Mouse (Mus musculus) lung, adult 2 months (tissue): Measurements from ENCODE around the gene Pdk1. TPM values are rescaled to one million over a fixed set of nuclear protein-coding genes. Genes with fewer than 3 reads are reported as not detected.
"Not testable (repeated sequence)": the region's sequence is repeated elsewhere in the genome, so short reads cannot be mapped to it uniquely, and the experiment has no call there.

Source experiments
- DNase-seq: peaks from one replicate; pipeline ENCODE4 v3.0.0; 2022
- H3K4me1 ChIP-seq: fragments of 200-500 bp; 2 replicates; pipeline ENCODE4 v1.6.1; 2011; ENCODE audit warnings: low read length; ENCODE audit not compliant: control insufficient read depth, insufficient read depth
- H3K4me3 ChIP-seq: fragments of 200-500 bp; replicated peaks from 2 replicates; pipeline ENCODE3; 2011; ENCODE audit warnings: low read depth, mild to moderate bottlenecking, control low read depth, low read length; ENCODE audit errors: extremely low read depth
- CTCF ChIP-seq: fragments of 200-500 bp; IDR thresholded peaks from 2 replicates; pipeline ENCODE4 v1.5.1; 2011; ENCODE audit warnings: mild to moderate bottlenecking, low read length, control low read depth; ENCODE audit not compliant: insufficient read depth
- POLR2A ChIP-seq: fragments of 200-500 bp; IDR thresholded peaks from 2 replicates; pipeline ENCODE4 v1.6.1; 2011; ENCODE audit warnings: low read depth, mild to moderate bottlenecking, control low read depth, low read length, borderline replicate concordance; ENCODE audit errors: extremely low read depth
- WGBS: fragments of 180-500 bp; shearing (Covaris S2); methylation state at CpG from one replicate; pipeline ENCODE4 v1.1.7; 2018; 5-methylcytosine and 5-hydroxymethylcytosine counted together
- polyA plus RNA-seq: library from polyadenylated mRNA; depleted of rRNA; stranded (reverse); fragments of >200 nt; gene quantifications from 2 replicates; pipeline ENCODE4 v1.2.3, GENCODE M21; 2012; rRNA removed

Gene Pdk1
- polyA plus RNA-seq, 1 experiment: 8.6 TPM

DNA sequence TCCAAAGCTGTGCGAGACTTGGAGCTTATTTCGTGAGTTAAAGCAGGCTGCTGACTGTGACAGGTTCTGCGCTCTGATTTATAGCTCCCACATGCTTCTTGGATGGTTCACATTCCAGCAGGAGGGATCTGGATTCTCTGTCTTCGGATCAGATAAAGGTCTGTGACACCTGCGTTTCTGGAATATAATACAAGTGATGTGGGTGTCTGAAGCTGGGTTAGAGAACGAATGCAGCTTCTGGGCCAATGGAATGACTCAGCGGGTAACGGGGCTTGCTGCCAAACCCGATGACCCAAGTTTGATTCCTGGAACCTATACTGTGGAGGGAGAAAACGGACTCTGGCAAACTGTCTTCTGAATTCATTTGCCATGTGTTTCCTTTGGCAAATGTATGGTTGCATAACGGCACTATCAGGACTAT, 46.2 kb downstream of the Pdk1 start:
- Histone ChIP-seq H3K4me1 (no peaks in the 10 kb centered on the region), H3K4me3 (no peak overlapping the region)
- no peak for DNase-seq
- TF ChIP-seq POLR2A (no peak), CTCF (no peak)
- 56% methylated on average over 11 of the region's 11 CpGs for WGBS

DNA sequence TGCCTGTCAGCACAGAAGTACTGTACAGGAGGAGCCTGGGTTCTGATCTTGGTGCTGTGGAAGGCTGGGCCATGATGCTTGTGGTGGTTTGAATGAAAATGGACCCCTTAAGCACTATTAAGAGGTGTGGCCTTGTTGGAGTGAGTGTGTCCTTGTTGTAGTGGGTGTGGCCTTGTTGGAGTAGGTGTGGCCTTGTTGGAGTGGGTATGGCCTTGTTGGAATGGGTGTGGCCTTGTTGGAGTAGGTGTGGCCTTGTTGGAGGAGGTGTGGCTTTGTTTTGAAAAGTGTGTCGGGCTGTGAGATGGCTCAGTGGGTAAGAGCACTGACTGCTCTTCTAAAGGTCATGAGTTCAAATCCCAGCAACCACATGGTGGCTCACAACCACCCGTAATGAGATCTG, 51.9 kb downstream of the Pdk1 start:
- WGBS: 89% methylated on average over 2 of the region's 2 CpGs
- not testable (repeated sequence) for H3K4me3 ChIP-seq, DNase-seq, H3K4me1 ChIP-seq

DNA sequence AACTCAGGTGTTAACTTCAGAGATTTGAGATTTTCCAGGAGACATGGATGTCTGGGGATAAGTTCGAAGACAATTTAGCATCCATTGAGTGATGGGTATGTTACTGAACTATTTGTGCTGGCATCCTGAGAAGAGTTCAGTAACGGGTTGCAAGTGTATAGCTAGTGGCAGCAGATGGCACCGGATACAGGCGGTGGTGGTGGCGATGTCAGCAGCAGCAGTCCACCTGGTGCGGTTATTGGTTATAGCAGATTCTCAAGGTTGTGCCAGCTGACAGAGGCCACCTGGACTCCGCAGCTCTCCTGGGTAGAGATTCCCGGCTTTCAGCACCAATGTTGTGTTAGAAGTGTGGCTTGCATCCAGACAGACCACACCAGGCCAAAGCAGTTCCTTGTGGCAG, 61.0 kb downstream of the Pdk1 start:
- Histone ChIP-seq H3K4me1 (no peaks in the 10 kb centered on the region), H3K4me3 (no peak overlapping the region)
- no peak for DNase-seq
- no peak for TF ChIP-seq CTCF
- TF ChIP-seq POLR2A: no peak
- 87% methylated on average over 8 of the region's 8 CpGs for WGBS

DNA sequence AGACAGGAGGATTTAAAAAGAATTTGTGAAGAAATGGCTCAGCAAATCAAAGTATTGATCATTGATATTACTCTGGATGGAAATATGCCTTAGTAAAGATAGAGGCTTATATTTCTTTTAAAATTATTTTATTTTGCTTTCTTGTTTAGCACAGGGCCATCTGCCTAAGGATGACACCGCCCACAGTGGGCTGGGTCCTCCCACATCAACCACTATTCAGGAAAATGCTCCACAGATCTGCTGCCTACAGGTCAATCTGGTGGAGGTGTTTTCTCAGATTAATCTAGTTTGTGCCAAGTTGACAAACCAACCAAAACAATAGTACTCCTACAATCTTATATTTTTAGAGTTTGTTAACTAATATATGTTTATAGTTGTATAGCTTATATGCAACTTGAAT, 63.7 kb downstream of the Pdk1 start:
- H3K4me3 ChIP-seq: no peak overlapping the region
- TF ChIP-seq CTCF (no peak), POLR2A (no peak)
- no peaks in the 10 kb centered on the region for H3K4me1 ChIP-seq
- no peak for DNase-seq
- 94% methylated on average over 1 of the region's 1 CpGs for WGBS

DNA sequence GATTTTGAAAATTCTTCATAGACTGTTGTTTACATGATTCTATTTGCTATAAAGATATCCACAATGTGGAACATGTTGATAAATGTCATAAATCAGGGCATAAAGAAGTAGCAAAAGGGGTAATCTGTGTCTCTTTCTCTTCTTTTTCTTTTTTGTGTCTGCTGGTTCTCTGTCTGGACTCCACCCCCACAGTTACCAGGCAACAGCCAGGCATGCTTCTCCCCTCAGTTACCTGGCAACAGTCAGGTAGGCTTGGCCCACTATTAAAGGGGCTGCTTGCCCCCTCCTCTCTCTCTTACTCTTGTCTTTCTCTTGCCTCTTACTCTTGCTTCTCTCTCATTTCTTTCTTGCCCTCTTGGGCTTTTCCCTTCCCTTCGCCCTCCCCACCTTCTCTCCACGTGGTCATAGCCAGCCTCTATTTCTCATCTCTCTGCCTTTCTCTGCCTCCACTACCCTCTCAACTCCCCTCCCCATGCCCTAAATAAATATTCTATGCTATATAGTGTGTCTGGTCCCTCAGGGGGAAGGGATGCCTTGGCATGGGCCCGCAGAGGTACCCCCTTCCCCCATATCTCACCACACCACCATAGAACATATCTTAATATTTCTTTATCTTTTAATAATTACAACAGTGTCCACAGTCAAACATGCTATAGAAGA, 64.8 kb downstream of the Pdk1 start:
- Histone ChIP-seq H3K4me3 (no peak overlapping the region), H3K4me1 (no peaks in the 10 kb centered on the region)
- TF ChIP-seq CTCF (no peak), POLR2A (no peak)
- no peak for DNase-seq
- 80% methylated on average over 3 of the region's 3 CpGs for whole genome bisulfite sequencing

DNA sequence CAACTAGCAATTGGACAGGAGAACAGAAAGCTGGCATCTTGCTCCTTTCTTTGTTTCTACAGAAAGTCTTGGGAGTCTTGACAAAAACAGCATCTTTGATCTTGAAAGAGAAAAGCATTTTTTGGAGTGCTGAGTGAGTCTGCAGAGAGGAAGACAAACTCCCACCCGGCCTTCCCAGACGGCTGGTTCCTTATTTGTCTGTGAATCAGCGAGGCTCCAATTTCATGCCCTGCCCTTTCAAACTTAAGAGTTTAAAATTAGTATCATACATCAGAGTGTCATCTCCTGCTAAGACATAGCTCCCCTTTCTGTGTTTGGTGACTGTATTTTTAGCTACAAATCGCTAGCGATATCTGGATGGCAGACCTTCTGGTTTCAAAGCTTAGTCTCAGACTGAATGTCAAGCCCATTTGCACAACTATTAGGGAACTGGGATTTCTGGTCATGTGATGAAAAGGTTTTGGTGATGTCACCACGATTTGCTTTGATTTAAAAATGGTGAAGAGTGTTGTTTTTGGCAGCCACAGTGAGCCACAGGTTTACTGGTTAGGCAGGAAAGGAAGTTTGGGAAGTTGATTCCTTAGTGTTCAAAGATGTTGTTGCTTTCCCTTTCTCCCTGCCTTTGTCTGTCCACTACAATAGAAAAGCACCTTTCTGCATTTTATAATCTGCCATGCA, 65.8 kb downstream of the Pdk1 start:
- no peak for DNase-seq
- Histone ChIP-seq H3K4me1 (no peaks in the 10 kb centered on the region), H3K4me3 (no peak overlapping the region)
- 38% methylated on average over 6 of the region's 6 CpGs for WGBS
- TF ChIP-seq CTCF: no peak
- TF ChIP-seq POLR2A: no peak

DNA sequence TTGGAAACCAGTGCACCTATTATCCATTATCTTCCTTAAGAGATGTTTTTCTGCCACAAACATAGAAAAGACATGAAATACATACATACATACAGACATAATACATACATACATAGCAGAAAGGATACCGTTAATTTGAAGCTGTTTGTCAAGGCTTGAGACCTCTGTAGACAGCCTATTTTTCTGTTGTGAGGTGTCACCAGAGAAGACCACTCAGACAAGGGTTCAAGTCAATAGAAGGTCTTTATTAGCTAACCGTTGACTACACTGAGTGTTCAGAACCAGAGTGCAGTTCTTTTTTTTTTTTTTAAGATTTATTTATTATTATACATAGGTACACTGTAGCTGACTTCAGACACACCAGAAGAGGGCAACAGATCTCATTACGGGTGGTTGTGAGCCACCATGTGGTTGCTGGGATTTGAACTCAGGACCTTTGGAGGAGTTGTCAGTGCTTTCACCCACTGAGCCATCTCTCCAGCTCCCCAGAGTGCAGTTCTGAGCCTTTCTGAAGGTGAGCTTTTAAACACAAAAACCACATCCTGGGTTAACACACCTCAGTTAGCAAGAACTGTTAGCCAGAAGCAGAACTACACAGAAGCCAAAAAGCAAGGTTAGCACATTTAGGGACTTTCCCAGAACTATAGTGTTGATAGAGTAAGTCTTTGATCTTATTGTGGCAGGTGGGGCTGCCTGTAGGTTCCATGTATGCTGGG, 68.1 kb downstream of the Pdk1 start:
- TF ChIP-seq POLR2A (no peak), CTCF (no peak)

DNA sequence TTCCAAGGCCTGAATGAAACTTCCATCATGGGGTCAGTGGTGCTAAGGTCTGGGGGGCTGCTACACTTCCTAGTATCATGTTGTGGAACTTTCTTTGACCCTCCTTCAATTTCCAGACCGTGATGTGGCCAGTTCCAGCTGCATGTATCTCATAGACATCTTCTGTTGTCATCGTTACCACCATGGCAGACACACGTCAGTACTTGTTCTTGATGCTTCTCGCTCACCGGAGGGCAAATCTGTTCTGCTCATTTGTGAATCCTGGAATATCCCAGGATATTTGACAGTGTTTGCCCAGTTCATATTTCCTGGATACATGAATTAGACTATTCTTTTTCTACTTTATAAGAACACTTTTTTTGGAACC, 68.7 kb downstream of the Pdk1 start:
- DNase-seq: no peak
- Histone ChIP-seq H3K4me3 (no peak overlapping the region), H3K4me1 (no peaks in the 10 kb centered on the region)
- no peak for TF ChIP-seq CTCF
- TF ChIP-seq POLR2A: no peak
- 92% methylated on average over 5 of the region's 5 CpGs for WGBS

More for the DNA sequence above, 68.1 kb downstream of the Pdk1 start:
- WGBS: 91% methylated on average over 3 of the region's 3 CpGs
- H3K4me1 ChIP-seq: no peaks in the 10 kb centered on the region
- DNase-seq: no peak
- H3K4me3 ChIP-seq: no peak overlapping the region

DNA sequence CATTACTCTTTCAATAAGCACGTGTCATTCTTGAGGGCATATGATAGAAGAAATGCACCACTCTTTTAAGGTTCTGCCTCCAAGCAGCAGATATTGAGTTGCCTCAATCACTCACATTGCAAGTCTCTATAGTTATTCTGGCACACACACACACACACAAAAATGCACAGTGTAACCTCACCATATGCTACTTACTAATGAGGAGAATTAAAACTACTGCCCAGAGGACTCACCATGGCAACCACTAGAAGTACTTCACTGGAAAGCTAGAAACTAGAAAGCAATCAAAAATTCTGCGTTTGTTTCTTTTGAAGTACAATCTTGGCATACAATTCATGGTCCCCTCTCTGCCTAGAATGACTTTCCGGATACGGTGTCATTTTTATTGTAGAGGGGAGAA, 78.2 kb downstream of the Pdk1 start:
- Histone ChIP-seq H3K4me1 (no peaks in the 10 kb centered on the region), H3K4me3 (no peak overlapping the region)
- TF ChIP-seq CTCF (no peak), POLR2A (no peak)
- DNase-seq: no peak
- 69% methylated on average over 4 of the region's 4 CpGs for WGBS

Other genes with a start within 250 kb of the Pdk1 start
- 45.2 and 47.3 TPM in 2 replicates for gene Itga6, start 127.6 kb upstream of the Pdk1 start, polyA plus RNA-seq
- gene Rapgef4, start 108.0 kb downstream of the Pdk1 start, polyA plus RNA-seq: 6.4 and 11.4 TPM in 2 replicates